ENCODE assay signal across 24 mouse cellular contexts in genomic region chr17:68928691-68929090, GRCm38 (mm10).
DNase-seq lines count a peak whose midpoint lies in the region; ATAC-seq and TF ChIP-seq lines count a peak whose summit lies in the region.
"Had no signal": no experiment of that assay in that cellular context is flagged by ENCODE, and none has a peak within 500 bp of the region (broad histone marks: within the 10 kb centered on the region; RNA-seq: fewer than 3 reads in every experiment).

No protein-coding gene starts in this region.

- DNase-seq in heart, embryonic 10.5 days (ENCODE audit: low spot score), result no peak
- no peak for DNase-seq in heart, postnatal 10 days
- DNase-seq in kidney, postnatal 0 days (ENCODE audit: low spot score), result peak; percentile 4
- DNase-seq in kidney, postnatal 4 days, result no peak
- DNase-seq in frontal cortex, postnatal 36 days (ENCODE audit: low spot score in 2 of 2), result no peak
- DNase-seq: adrenal gland, adult 8-10 months; adrenal gland, postnatal 14 days; adrenal gland, postnatal 36 days; B cell, adult 2 months; cerebellum, adult 11-12 months; cerebellum, adult 2 months; cerebellum, adult 9-10 months; cerebellum, postnatal 10 days; cerebellum, postnatal 25 days had no signal

- no peaks in the 10 kb centered on the region for H3K36me3 ChIP-seq in heart, embryonic 10.5 days
- H3K36me3 ChIP-seq in kidney, postnatal 0 days (ENCODE audit: insufficient read depth, low read length), result no peaks in the 10 kb centered on the region
- no peaks in the 10 kb centered on the region for H3K36me3 ChIP-seq in intestine, embryonic 16.5 days (ENCODE audit: control insufficient read depth, insufficient read depth, low read length)
- H3K36me3 ChIP-seq: embryonic facial prominence, embryonic 10.5 days; embryonic facial prominence, embryonic 12.5 days; forebrain, embryonic 15.5 days; G1E had no signal

- H3K27ac ChIP-seq in heart, embryonic 10.5 days, result 0 out of 2 replicates have a peak overlapping the region, but pooled peaks have one; percentile 22
- H3K27ac ChIP-seq in kidney, postnatal 0 days, result no peak overlapping the region
- no peak overlapping the region for H3K27ac ChIP-seq in intestine, embryonic 16.5 days (ENCODE audit: low read length)
- H3K27ac ChIP-seq: embryonic facial prominence, embryonic 10.5 days; embryonic facial prominence, embryonic 12.5 days; forebrain, embryonic 13.5 days; forebrain, embryonic 15.5 days had no signal

- 67% methylated on average over 6 of the region's 6 CpGs for WGBS in heart, embryonic 10.5 days
- 53% methylated on average over 6 of the region's 6 CpGs for WGBS in kidney, postnatal 0 days
- WGBS in intestine, embryonic 16.5 days, result 56% methylated on average over 6 of the region's 6 CpGs

- TF ChIP-seq CTCF in kidney, postnatal 0 days (IDR thresholded peaks at IDR 0.05; ENCODE audit: low read depth), result no peak

- H3K9ac ChIP-seq in kidney, postnatal 0 days (ENCODE audit: low read depth, low read length), result no peak overlapping the region
- no peak overlapping the region for H3K9ac ChIP-seq in intestine, embryonic 16.5 days (ENCODE audit: low read depth, low read length)
- H3K9ac ChIP-seq: embryonic facial prominence, embryonic 12.5 days; forebrain, embryonic 13.5 days; forebrain, embryonic 15.5 days had no signal

- no peak overlapping the region for H3K4me2 ChIP-seq in kidney, postnatal 0 days (ENCODE audit: low read length)
- no peak overlapping the region for H3K4me2 ChIP-seq in intestine, embryonic 16.5 days (ENCODE audit: low read depth, low read length)
- H3K4me2 ChIP-seq: embryonic facial prominence, embryonic 12.5 days; forebrain, embryonic 13.5 days; forebrain, embryonic 15.5 days had no signal

- no peak overlapping the region for H3K4me3 ChIP-seq in heart, embryonic 10.5 days
- no peak overlapping the region for H3K4me3 ChIP-seq in kidney, postnatal 0 days (replicated peaks; ENCODE audit: low read depth, low read length)
- no peak overlapping the region for H3K4me3 ChIP-seq in intestine, embryonic 16.5 days (ENCODE audit: low read length)
- H3K4me3 ChIP-seq: embryonic facial prominence, embryonic 10.5 days; embryonic facial prominence, embryonic 12.5 days; forebrain, embryonic 13.5 days; forebrain, embryonic 15.5 days had no signal

- no peaks in the 10 kb centered on the region for H3K27me3 ChIP-seq in heart, embryonic 10.5 days (ENCODE audit: insufficient read depth, poor library complexity, severe bottlenecking)
- no peaks in the 10 kb centered on the region for H3K27me3 ChIP-seq in kidney, postnatal 0 days (ENCODE audit: insufficient read depth, low read length)
- H3K27me3 ChIP-seq in intestine, embryonic 16.5 days (replicated peaks; ENCODE audit: control insufficient read depth, insufficient read depth, low read length), result no peaks in the 10 kb centered on the region
- H3K27me3 ChIP-seq: CH12.LX; embryonic facial prominence, embryonic 12.5 days; forebrain, embryonic 13.5 days; forebrain, embryonic 15.5 days; Patski had no signal

- H3K9me3 ChIP-seq in heart, embryonic 10.5 days, result no peaks in the 10 kb centered on the region
- H3K9me3 ChIP-seq in kidney, postnatal 0 days (replicated peaks; ENCODE audit: low read length), result no peaks in the 10 kb centered on the region
- no peaks in the 10 kb centered on the region for H3K9me3 ChIP-seq in intestine, embryonic 16.5 days (ENCODE audit: control insufficient read depth, low read length)
- H3K9me3 ChIP-seq: embryonic facial prominence, embryonic 10.5 days; embryonic facial prominence, embryonic 12.5 days; forebrain, embryonic 13.5 days; forebrain, embryonic 15.5 days had no signal

- ATAC-seq in kidney, postnatal 0 days (replicated peaks; ENCODE audit: low FRiP score, low read depth), result no peak
- ATAC-seq in intestine, embryonic 16.5 days, result peak; percentile 60
- ATAC-seq: activated CD4-positive, CD25-positive, alpha-beta regulatory T cell, adult 4 months; CD4-positive, CD25-positive, alpha-beta regulatory T cell, adult 4 months; forebrain, embryonic 13.5 days; forebrain, embryonic 15.5 days; Patski had no signal

- H3K4me1 ChIP-seq in heart, embryonic 10.5 days, result peaks cover 27% of the 10 kb centered on the region
- no peaks in the 10 kb centered on the region for H3K4me1 ChIP-seq in kidney, postnatal 0 days (replicated peaks; ENCODE audit: insufficient read depth, low read length)
- H3K4me1 ChIP-seq in intestine, embryonic 16.5 days (ENCODE audit: control insufficient read depth, insufficient read depth, low read length), result no peaks in the 10 kb centered on the region
- H3K4me1 ChIP-seq: forebrain, embryonic 13.5 days; forebrain, embryonic 15.5 days had no signal

- intact Hi-C loops in heart, postnatal 10 days (cut with DNase I), result no loop called here
